Mouse (Mus musculus) stomach, postnatal 0 days (tissue): ENCODE measurements around the gene Nell1. TPM values are rescaled to one million over a fixed set of nuclear protein-coding genes. Genes with fewer than 3 reads are reported as not detected.
A peak's percentile ranks its signal among the peaks of the same experiment; 100 is the strongest.
"Not testable (repeated sequence)": the region's sequence is repeated elsewhere in the genome, so short reads cannot be mapped to it uniquely, and the experiment has no call there.

ENCODE experiments used
- ATAC-seq: fragments of 200-750 bp; cut with Nextera tagmentation; 2 replicates; pipeline ENCODE4 v1.8.0; 2017; ENCODE audit not compliant: low FRiP score, low TSS enrichment
- DNase-seq: peaks from one replicate; pipeline ENCODE4 v3.0.0-alpha.2; 2016; ENCODE audit warnings: low spot score
- H3K27ac ChIP-seq: fragments of 300-500 bp; sonication (generic); replicated peaks from 2 replicates; pipeline ENCODE4 v1.5.1; 2014; ENCODE audit warnings: mild to moderate bottlenecking, control low read depth
- H3K27me3 ChIP-seq: fragments of 300-500 bp; sonication (generic); 2 replicates; pipeline ENCODE4 v1.6.1; 2014; ENCODE audit warnings: low read length; ENCODE audit not compliant: control insufficient read depth, insufficient read depth
- H3K36me3 ChIP-seq: fragments of 300-500 bp; sonication (generic); 2 replicates; pipeline ENCODE4 v1.6.1; 2014; ENCODE audit warnings: low read length, mixed read lengths; ENCODE audit not compliant: control insufficient read depth, insufficient read depth
- H3K4me1 ChIP-seq: fragments of 300-500 bp; sonication (generic); replicated peaks from 2 replicates; pipeline ENCODE4 v1.6.1; 2014; ENCODE audit warnings: antibody characterized with exemption; ENCODE audit not compliant: control insufficient read depth, insufficient read depth
- H3K4me2 ChIP-seq: fragments of 300-500 bp; sonication (generic); replicated peaks from 2 replicates; pipeline ENCODE4 v1.6.1; 2014; ENCODE audit warnings: low read depth, mild to moderate bottlenecking, control low read depth, moderate library complexity
- H3K4me3 ChIP-seq: fragments of 300-500 bp; sonication (generic); 2 replicates; pipeline ENCODE4 v1.5.1; 2014; ENCODE audit warnings: low read depth, low read length, control low read depth
- H3K9ac ChIP-seq: fragments of 300-500 bp; sonication (generic); 2 replicates; pipeline ENCODE4 v1.6.1; 2014; ENCODE audit warnings: mild to moderate bottlenecking, low read length, control low read depth, mixed read lengths
- H3K9me3 ChIP-seq: fragments of 300-500 bp; sonication (generic); 2 replicates; pipeline ENCODE4 v1.6.1; 2016; ENCODE audit warnings: low read length; ENCODE audit not compliant: control insufficient read depth
- CTCF ChIP-seq: IDR thresholded peaks from 2 replicates; pipeline ENCODE4 v1.5.1; 2016; ENCODE audit warnings: antibody characterized with exemption, low read depth, mild to moderate bottlenecking, moderate library complexity
- EP300 ChIP-seq: optimal IDR thresholded peaks from 2 replicates; pipeline ENCODE3; 2016; ENCODE audit warnings: antibody characterized with exemption
- WGBS: fragments of 180-500 bp; shearing (Covaris S2); extraction: QIAGEN DNeasy Blood & Tissue Kit; methylation state at CpG from one replicate; pipeline ENCODE4 v1.1.7; 2014; 5-methylcytosine and 5-hydroxymethylcytosine counted together
- polyA plus RNA-seq: library from polyadenylated mRNA; unstranded; fragments of >200 nt; fragmentation: Nextera tagmentation; extraction: Ambion mirVana; gene quantifications from 2 replicates; pipeline ENCODE4 v1.2.1, GENCODE M21; 2015

Nell1 gene
- 1.8 TPM in 2 replicates for polyA plus RNA-seq

DNA sequence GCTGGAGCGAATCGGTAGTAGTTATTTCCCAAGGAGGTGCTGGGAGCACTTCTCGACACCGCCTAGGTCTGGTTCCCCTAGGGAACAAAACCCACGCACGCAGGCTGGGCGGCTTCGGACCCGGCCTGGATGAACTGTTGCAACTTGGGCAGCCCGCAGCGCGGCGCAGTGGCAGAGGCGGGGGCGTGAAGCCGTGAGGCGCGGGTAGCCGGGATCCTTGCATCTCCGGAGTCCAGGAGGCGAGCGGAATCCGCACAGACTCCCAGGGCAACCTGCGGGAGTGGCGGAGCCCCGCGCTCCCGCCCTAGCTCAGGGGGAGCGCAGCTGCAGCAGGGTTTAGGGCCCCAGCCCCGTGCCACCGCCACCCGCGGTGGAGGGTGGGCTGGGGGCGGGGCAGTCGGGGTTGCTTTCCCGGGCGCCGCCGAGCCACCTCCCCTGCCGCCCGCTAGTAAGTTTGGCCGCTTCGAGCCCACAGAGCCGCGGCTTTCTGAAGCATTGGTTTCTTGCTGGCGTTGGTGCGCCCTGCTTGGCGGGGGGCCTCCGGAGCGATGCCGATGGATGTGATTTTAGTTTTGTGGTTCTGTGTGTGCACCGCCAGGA, at the start of gene Nell1:
Gene Nell1, plus strand, starts transcription at position 24 of the 600 bp plus-strand sequence.
- DNase-seq (peak; percentile 15), ATAC-seq (no peak)
- WGBS: under 1% methylated on average over 42 of the region's 52 CpGs
- Histone ChIP-seq H3K36me3 (no peaks in the 10 kb centered on the region), H3K27me3 (peaks cover 6% of the 10 kb centered on the region; the same call in 1 of the 2 replicates), H3K4me3 (peak within 1 kb of the TSS; percentile 44), H3K4me2 (peak within 1 kb of the TSS; percentile 77), H3K4me1 (no peaks in the 10 kb centered on the region), H3K27ac (no peak within 1 kb of the TSS), H3K9ac (peak within 1 kb of the TSS; percentile 38; the same call in 1 of the 2 replicates), H3K9me3 (no peaks in the 10 kb centered on the region)
- TF ChIP-seq EP300: no peak
- TF ChIP-seq CTCF: no peak

DNA sequence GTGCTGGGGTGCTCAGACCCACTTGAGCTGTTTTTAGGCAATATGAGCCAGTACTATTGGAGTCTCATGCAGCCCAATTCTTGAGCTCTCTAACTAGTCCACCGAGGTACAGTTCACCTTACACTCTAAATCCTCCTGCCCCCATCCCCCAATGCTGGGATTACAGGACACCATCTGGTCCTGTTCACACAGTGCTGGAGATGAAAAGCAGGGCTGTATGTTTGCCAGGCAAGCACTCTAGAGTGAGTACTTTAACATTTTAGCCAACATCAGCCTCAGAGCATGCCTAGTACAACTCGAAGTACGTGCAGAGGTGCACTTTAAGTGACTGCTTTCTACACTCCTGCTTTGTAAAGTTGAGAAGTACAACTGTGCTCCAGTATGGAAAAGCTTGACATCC, 46.1 kb upstream of the Nell1 start:
- no peaks in the 10 kb centered on the region for H3K27me3 ChIP-seq
- DNase-seq: no peak
- H3K36me3 ChIP-seq: no peaks in the 10 kb centered on the region
- TF ChIP-seq EP300: no peak
- no peak for TF ChIP-seq CTCF
- no peak overlapping the region for H3K27ac ChIP-seq
- H3K9ac ChIP-seq: no peak overlapping the region
- H3K4me1 ChIP-seq: no peaks in the 10 kb centered on the region
- no peak overlapping the region for H3K4me2 ChIP-seq
- ATAC-seq: no peak
- no peak overlapping the region for H3K4me3 ChIP-seq
- no peaks in the 10 kb centered on the region for H3K9me3 ChIP-seq
- WGBS: 44% methylated on average over 3 of the region's 3 CpGs

DNA sequence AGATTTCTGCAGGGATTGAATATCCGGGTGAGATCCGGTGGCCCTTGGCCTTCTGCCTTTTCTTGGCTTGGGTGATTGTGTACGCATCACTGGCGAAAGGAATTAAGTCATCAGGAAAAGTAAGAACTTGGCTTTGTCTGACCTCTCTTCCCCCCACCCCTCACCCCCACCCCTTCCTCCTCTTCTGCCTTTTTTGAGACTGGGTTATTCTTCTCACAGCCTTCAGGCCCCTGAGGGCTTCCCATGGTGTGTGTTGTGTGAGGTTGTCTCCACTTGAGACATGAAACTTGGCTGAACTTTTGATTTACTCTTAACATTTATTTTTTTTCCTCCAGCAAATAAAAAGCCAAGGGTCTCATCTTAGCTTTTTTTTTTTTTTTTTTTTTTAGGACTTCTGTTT, 44.7 kb upstream of the Nell1 start:
- no peaks in the 10 kb centered on the region for H3K4me1 ChIP-seq
- TF ChIP-seq CTCF (no peak), EP300 (no peak)
- H3K9me3 ChIP-seq: no peaks in the 10 kb centered on the region
- WGBS: 55% methylated on average over 4 of the region's 4 CpGs
- no peak overlapping the region for H3K4me2 ChIP-seq
- DNase-seq (no peak), ATAC-seq (no peak)
- no peak overlapping the region for H3K27ac ChIP-seq
- no peak overlapping the region for H3K4me3 ChIP-seq
- no peak overlapping the region for H3K9ac ChIP-seq
- no peaks in the 10 kb centered on the region for H3K36me3 ChIP-seq
- no peaks in the 10 kb centered on the region for H3K27me3 ChIP-seq

DNA sequence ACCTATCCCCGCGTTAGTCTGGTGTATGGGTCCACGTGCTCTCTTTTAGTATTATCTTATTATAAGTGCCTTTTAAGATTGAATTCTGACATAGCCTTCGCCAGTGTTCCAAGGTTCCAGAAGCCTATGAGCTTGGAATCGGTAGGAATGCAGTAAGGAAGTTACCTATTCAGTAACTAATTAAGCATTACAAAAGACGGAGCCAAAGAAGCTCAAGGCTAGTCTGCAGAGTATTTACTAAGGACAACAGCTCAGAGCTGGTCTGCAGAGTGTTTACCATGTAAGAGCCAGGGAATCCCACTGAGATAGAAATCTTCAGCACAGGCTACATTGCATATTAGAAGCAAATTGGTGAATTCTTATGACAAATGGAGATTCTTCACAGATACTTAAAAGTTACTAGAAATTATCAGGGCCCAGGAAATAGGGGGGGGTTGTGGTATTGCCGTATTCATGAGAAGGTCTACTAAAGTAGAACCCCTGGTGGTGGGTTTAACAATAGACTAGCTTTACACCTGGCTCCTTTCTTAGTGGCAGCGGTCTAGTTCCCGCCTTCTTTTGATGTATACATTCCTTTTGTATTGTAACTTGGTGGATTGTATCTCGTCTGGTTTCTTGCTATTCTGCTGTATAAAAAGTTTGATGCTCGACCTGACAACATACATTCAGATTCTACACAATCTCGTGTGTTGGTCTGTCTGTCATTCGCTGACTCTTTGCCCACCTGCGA, 41.1 kb upstream of the Nell1 start:
- 79% methylated on average over 14 of the region's 14 CpGs for WGBS
- not testable (repeated sequence) for H3K9ac ChIP-seq, H3K9me3 ChIP-seq, H3K4me2 ChIP-seq, H3K4me3 ChIP-seq, H3K36me3 ChIP-seq, H3K4me1 ChIP-seq, H3K27me3 ChIP-seq, DNase-seq, ATAC-seq, H3K27ac ChIP-seq

DNA sequence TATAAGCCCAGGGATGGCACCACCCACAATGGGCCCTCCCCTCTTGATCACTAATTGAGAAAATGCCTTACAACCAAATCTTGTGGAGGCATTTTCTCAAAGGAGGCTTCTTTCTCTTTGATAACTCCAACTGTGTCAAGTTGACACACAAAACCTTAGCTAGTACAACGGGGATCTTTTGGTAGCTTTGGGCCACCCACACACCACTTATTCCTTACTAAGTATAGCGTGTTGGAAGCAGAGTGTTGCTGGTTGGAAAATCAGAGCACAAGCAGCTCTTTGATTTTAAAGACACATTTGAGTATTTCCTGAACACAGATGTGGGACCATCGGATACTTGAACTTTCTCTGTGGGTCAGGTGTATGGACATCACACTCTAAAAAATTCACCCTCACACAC, 37.8 kb upstream of the Nell1 start:
- Histone ChIP-seq H3K9me3 (no peaks in the 10 kb centered on the region), H3K4me2 (no peak overlapping the region), H3K9ac (no peak overlapping the region), H3K4me3 (no peak overlapping the region), H3K4me1 (no peaks in the 10 kb centered on the region), H3K27me3 (no peaks in the 10 kb centered on the region), H3K27ac (no peak overlapping the region), H3K36me3 (no peaks in the 10 kb centered on the region)
- WGBS: 84% methylated on average over 3 of the region's 3 CpGs
- DNase-seq (no peak), ATAC-seq (no peak)
- TF ChIP-seq EP300 (no peak), CTCF (no peak)

DNA sequence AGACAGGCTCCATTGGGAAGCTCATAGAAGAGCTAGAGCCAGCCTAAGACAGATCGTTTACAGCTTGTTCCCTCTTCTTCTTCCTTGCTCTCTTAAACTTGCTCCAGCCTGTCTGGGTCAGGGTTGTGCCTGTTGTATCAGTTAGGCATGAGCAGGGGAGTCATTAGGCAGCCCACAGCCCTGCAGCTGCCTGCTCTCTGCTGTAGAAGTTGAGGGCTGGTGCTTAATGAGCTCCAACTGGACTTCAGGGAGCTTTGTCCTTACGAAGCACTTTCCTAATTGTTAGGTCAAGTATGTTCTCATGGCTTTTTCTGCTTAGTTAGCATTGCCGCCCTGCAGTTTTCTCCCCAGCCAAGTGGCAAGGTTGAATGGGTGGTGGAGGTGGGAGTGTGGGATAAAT, 32.6 kb upstream of the Nell1 start:
- Histone ChIP-seq H3K9ac (no peak overlapping the region), H3K9me3 (no peaks in the 10 kb centered on the region), H3K27ac (no peak overlapping the region), H3K36me3 (no peaks in the 10 kb centered on the region), H3K27me3 (no peaks in the 10 kb centered on the region), H3K4me2 (no peak overlapping the region), H3K4me3 (no peak overlapping the region), H3K4me1 (no peaks in the 10 kb centered on the region)
- 56% methylated on average over 3 of the region's 3 CpGs for WGBS
- ATAC-seq (no peak), DNase-seq (no peak)
- TF ChIP-seq EP300: no peak
- no peak for TF ChIP-seq CTCF
